Mouse (Mus musculus) layer of hippocampus, adult 9-10 months (tissue): ENCODE results near the gene Lrrc20.

ENCODE experiments used
- DNase-seq: peaks from one replicate; pipeline ENCODE4 v3.0.0; 2022; ENCODE audit warnings: low spot score

Gene Lrrc20

DNA sequence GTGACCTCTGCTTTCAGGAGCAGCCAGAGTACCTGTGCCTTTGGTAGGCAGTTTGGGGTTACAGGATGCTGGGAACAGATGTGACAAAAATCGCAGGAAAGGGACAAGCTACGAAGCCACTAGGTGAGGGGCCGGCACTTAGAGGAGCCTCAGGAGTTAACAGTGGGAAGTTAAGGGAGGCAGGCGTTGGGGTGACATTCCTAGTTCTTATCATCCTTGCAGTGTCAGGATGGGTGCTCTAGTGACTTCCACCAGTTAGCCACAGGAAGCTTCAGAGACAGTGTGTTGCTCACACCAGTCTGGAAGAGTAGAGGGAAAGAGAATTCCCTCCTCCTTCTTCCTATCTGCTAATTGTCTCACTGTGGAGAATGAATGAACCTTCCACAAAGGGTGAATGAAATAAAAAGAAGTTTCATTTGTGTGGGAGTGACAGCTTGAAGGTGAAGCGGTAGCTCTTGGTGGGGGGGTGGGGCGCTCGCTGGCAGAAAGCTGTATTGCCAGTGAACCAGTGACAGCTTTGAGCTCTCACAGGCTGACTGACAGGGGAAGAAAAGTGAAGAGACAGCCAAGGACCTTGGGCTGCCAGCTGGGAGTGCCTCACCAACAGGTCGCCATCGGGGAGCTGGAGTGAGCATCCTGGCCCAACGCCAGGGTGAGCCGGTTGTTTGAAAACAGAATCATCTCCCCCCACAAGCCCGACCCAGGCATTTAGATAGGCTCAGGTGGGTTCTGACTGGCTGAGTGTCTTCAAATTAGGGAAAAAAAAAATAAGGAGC lies 41.9 kb downstream of the Lrrc20 start:
- DNase-seq, result no peak

DNA sequence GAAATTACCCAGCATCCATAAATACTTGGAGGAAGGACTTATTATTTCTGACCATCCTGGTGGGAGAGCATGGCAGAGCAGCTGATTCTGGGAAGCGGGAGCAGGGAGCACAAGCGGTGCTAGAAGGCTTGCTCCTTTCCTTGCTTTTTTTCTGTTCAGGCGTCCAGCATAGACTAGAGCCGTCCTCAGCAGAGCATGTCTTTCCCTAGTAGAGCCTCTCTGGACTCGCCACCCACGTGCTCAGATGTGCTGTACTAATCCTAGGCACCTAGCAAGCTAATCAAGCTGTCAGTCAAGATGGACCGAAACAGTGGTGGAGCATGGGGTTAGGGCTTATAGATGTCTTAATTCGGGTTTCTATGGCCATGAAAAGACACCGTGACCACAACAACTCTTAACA lies 42.7 kb downstream of the Lrrc20 start:
- DNase-seq, result no peak

DNA sequence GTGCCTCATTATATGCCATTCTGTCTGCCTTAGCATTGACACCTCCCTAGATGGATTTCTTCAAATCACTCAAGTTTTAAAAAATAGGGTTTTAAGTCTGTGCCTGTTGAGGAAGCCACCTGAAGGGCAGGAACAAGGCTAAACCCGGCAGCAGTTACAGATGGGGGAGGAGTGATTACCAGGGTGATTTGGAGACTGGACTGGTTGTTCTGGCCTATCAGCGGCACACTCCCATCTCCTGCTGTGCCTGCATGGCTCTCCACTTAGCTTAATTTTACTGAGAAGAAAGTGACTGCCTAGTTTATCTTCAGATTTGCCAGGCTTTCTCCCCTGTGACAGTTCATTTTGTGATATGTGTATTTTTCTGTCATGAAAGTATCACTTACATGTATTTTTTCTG lies 43.9 kb downstream of the Lrrc20 start:
- DNase-seq, result no peak

GRCm38 (mm10) chr10:61520714-61521113 lies 45.1 kb downstream of the Lrrc20 start:
- DNase-seq, result no peak

GRCm38 (mm10) chr10:61530936-61531335 lies 55.3 kb downstream of the Lrrc20 start:
- no peak for DNase-seq

GRCm38 (mm10) chr10:61533285-61533684 lies 57.7 kb downstream of the Lrrc20 start:
- DNase-seq, result no peak

- DNase-seq, result no peak
These were observed 58.9 kb downstream of the Lrrc20 start for GRCm38 (mm10) chr10:61534371-61535101.

DNA sequence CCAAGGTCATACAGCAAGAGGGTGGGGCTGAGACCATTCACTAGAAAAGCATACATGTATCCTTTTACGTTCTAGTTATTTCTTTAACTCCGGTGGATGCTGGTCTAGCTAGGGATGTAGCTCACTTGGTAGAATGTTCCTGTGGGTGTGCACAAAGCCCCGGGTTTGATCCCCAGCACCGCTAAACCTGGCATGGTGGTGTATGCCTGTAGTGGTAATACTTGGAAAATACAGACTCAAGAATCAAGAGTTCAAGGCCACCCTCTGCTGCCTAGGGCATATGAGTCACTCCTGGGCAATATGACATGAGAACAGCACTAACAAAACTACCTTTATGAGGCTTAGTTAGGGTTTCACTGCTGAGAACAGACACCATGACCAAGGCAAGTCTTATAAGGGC lies 59.8 kb downstream of the Lrrc20 start:
- DNase-seq, result no peak

GRCm38 (mm10) chr10:61536130-61537035 lies 60.8 kb downstream of the Lrrc20 start:
- no peak for DNase-seq

- no peak for DNase-seq
These were observed 61.4 kb downstream of the Lrrc20 start for GRCm38 (mm10) chr10:61537036-61537380.

- DNase-seq, result no peak
These were observed 62.8 kb downstream of the Lrrc20 start for GRCm38 (mm10) chr10:61538446-61538845.

DNA sequence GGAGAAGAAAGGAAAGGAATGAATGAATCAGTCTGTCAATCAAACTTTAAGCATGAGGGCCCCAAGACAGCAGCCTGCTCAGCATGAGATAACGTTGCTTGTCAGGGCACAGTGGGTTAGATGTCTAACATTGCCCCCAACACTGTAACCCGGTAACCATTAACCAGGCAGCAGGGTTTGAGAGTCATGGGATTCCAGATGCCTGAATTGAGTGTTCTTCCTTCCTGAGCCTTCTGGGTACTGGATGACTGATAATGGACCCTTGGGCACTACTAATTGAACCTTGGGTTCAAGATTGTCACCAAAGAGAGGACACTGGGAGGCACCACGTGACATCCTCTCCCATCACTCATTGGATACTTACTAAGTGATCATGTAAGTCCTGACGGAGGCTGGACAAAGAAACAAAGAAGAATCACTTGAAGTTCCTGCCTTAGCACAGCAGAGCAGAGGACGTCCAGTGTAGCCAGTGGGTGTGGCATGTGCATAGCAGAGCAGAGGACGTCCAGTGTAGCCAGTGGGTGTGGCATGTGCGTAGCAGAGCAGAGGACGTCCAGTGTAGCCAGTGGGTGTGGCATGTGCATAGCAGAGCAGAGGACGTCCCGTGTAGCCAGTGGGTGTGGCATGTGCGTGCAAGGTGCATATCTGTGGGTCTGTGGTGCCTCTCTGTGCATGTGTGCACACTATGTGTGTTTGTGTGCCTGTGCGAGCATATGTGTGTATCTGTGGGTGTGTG lies 68.7 kb downstream of the Lrrc20 start:
- DNase-seq, result no peak

DNA sequence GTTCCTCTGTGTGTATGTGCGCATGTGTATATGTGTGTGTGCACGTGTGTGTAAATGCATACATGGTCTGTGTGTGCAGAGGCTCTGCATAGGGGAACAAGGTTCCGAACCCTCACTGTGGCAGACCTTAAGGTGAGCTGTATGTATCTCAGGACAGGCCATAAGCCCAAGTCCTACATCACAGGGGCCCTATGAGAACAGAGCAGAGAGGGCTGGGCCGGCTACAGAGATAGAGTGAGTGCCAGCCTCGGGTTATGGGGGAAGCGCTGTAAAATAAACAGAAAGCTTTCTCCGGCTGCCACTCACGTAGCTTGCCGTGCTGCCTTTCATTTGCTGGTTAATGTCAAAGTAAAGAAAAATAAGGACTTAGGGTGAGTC lies 69.3 kb downstream of the Lrrc20 start:
- no peak for DNase-seq

DNA sequence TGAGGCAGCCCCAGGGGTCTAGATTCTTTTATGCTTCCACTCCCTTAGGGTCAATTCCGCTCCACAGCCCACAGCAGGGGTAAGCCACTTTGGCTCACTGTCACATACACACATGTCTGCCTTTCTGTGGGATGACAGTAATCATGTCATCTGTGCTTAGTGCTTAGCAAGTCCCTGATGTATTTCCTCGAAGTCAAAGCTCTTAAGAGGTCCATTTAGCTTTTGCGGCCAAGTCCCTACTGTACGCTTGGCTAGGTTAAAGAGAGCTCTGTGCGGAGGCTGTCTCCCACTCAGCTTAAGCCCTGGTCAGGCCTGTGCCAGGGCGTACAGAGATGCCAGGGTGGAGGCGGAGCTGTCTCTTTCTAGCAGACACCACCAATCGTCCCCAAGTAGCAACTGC lies 74.5 kb downstream of the Lrrc20 start:
- no peak for DNase-seq

DNA sequence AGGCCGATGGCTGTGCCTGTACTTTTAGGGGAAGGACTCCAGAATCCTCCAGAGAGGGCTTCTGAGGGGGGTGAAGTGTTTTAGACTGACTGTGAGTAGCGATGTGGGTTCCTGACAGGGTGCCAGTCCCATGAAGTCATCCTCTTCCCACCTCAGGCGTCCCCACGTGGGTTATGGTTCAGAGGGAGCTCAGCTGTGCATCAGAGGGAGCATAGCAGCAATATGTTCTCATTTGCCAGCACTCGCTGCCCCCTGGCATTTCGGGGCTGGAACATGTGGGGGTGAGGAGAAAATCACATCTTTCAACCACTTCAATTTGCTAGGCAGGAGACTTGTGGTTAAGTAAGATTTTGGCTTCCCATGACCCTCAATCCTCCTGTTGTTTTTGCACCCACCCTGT lies 79.6 kb downstream of the Lrrc20 start:
- no peak for DNase-seq

DNA sequence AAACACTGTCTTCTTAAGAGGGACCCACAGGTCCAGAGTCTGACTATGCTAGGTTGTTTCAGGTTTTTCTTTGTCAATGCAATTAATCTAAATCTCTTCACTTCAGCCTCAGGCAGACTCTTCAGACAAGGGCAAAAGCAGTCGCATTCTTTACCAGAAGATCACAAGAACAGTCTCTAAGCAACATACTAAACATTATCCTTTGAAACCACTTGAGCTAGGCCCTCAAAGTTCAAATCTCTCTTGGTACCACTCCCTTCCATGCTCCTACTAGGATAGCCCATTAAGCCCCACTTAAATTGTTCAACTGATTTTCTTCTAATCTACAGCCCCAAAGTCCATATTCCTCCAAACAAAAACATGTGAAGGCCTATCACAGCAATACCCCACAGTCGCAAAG lies 83.0 kb downstream of the Lrrc20 start:
- DNase-seq, result no peak

DNA sequence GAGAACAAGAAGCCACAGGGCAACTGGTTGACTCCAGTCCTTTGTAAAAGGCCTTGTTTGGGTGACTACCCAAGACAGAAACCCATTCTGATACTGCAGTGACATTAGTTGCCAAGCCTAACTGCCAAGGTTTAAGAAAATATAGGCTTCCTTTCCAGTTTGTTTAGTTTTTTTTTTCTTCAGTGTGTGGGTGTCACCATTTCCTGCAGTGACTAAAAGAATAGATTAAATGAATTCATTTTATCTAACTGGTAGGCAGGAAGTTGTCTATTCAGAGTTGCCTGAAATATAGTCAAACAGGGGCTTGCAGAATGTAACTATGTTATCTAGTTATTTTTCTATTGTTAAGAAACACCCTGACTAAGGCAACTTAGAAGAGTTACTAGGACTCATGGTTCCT lies 83.9 kb downstream of the Lrrc20 start:
- no peak for DNase-seq

GRCm38 (mm10) chr10:61563550-61563949 lies 87.9 kb downstream of the Lrrc20 start:
- DNase-seq, result no peak

- no peak for DNase-seq
These were observed 88.8 kb downstream of the Lrrc20 start for GRCm38 (mm10) chr10:61564408-61564807.

GRCm38 (mm10) chr10:61570181-61570580 lies 94.6 kb downstream of the Lrrc20 start:
- DNase-seq, result no peak

- DNase-seq, result no peak
These were observed 96.5 kb downstream of the Lrrc20 start for GRCm38 (mm10) chr10:61572126-61572525.
